Mouse (Mus musculus) spleen, embryonic (tissue): ENCODE data around the gene Zfp536.

Experiments used
- CTCF ChIA-PET: fragments of 350-600 bp; sonication (Branson Sonifier 250); formaldehyde crosslinking; loops from one replicate; lab custom pipeline; 2022; lab: Charles Lee

Gene Zfp536

GRCm38 (mm10) chr7:37689561-37690305 lies 83.7 kb downstream of the Zfp536 start:
- CTCF ChIA-PET: no interaction called here

GRCm38 (mm10) chr7:37689107-37689511 lies 84.3 kb downstream of the Zfp536 start:
- CTCF ChIA-PET: no interaction called here

GRCm38 (mm10) chr7:37686366-37686765 lies 87.1 kb downstream of the Zfp536 start:
- CTCF ChIA-PET: no interaction called here

GRCm38 (mm10) chr7:37685247-37685646 lies 88.2 kb downstream of the Zfp536 start:
- CTCF ChIA-PET: no interaction called here

GRCm38 (mm10) chr7:37681335-37681734 lies 92.1 kb downstream of the Zfp536 start:
- CTCF ChIA-PET: no interaction called here

GRCm38 (mm10) chr7:37663676-37664365 lies 109.6 kb downstream of the Zfp536 start:
- CTCF ChIA-PET: no interaction called here

- CTCF ChIA-PET: no interaction called here
These were observed 124.8 kb downstream of the Zfp536 start for GRCm38 (mm10) chr7:37648671-37649070.

- CTCF ChIA-PET: no interaction called here
These were observed 125.4 kb downstream of the Zfp536 start for GRCm38 (mm10) chr7:37647917-37648615.

GRCm38 (mm10) chr7:37639740-37640397 lies 133.6 kb downstream of the Zfp536 start:
- CTCF ChIA-PET: no interaction called here

- CTCF ChIA-PET: no interaction called here
These were observed 138.6 kb downstream of the Zfp536 start for GRCm38 (mm10) chr7:37634812-37635211.

- CTCF ChIA-PET: no interaction called here
These were observed 143.0 kb downstream of the Zfp536 start for GRCm38 (mm10) chr7:37630410-37630809.

GRCm38 (mm10) chr7:37627897-37628510 lies 145.4 kb downstream of the Zfp536 start:
- CTCF ChIA-PET: no interaction called here

- CTCF ChIA-PET: no interaction called here
These were observed 147.7 kb downstream of the Zfp536 start for GRCm38 (mm10) chr7:37625758-37626157.

- CTCF ChIA-PET: no interaction called here
These were observed 148.6 kb downstream of the Zfp536 start for GRCm38 (mm10) chr7:37624759-37625340.

GRCm38 (mm10) chr7:37623903-37624758 lies 149.3 kb downstream of the Zfp536 start:
- CTCF ChIA-PET: no interaction called here

GRCm38 (mm10) chr7:37619254-37619653 lies 154.2 kb downstream of the Zfp536 start:
- CTCF ChIA-PET: no interaction called here

- CTCF ChIA-PET: no interaction called here
These were observed 155.6 kb downstream of the Zfp536 start for GRCm38 (mm10) chr7:37617880-37618279.

- CTCF ChIA-PET: no interaction called here
These were observed 157.5 kb downstream of the Zfp536 start for GRCm38 (mm10) chr7:37615932-37616331.

- CTCF ChIA-PET: no interaction called here
These were observed 159.1 kb downstream of the Zfp536 start for GRCm38 (mm10) chr7:37614381-37614780.

GRCm38 (mm10) chr7:37608556-37608955 lies 164.9 kb downstream of the Zfp536 start:
- CTCF ChIA-PET: no interaction called here
